Mouse (Mus musculus) ES-E14 (cell line): ENCODE measurements around the gene Tmem120b. TPM values are rescaled to one million over a fixed set of nuclear protein-coding genes. Genes with fewer than 3 reads are reported as not detected.

ENCODE experiments used
- DNase-seq: peaks from one replicate; pipeline ENCODE4 v3.0.0-alpha.2; 2013; ENCODE audit warnings: low read depth, low spot score
- H3K27ac ChIP-seq: 2 replicates; pipeline ENCODE4 v1.5.1; 2012; ENCODE audit warnings: low read depth, mild to moderate bottlenecking, low read length, moderate library complexity, mixed read lengths; ENCODE audit not compliant: poor library complexity, insufficient read depth, severe bottlenecking
- H3K36me3 ChIP-seq: 2 replicates; pipeline ENCODE4 v1.6.1; 2012; ENCODE audit warnings: mild to moderate bottlenecking, low read length, moderate library complexity, mixed read lengths; ENCODE audit not compliant: control insufficient read depth, poor library complexity, insufficient read depth, severe bottlenecking
- H3K4me1 ChIP-seq, 2 experiments: fragments of 150-350 bp in 1 of 2; sonication (generic) in 1 of 2; 2 replicates each; pipeline ENCODE4 v1.6.1; 2012; ENCODE audit warnings: low read length in 2 of 2, mild to moderate bottlenecking in 1 of 2, mixed read lengths in 1 of 2; ENCODE audit not compliant: control insufficient read depth in 2 of 2, insufficient read depth in 2 of 2, poor library complexity in 1 of 2
- H3K4me3 ChIP-seq, 2 experiments: fragments of 150-350 bp in 1 of 2; sonication (generic) in 1 of 2; 2 replicates each; pipeline ENCODE4 v1.5.1; 2012; ENCODE audit warnings: low read length in 2 of 2, low read depth in 1 of 2, mild to moderate bottlenecking in 1 of 2, mixed read lengths in 1 of 2; ENCODE audit not compliant: insufficient read depth in 1 of 2, poor library complexity in 1 of 2, severe bottlenecking in 1 of 2
- H3K9ac ChIP-seq: 2 replicates; pipeline ENCODE4 v1.6.1; 2012; ENCODE audit warnings: low read depth, mild to moderate bottlenecking, low read length, mixed read lengths; ENCODE audit not compliant: poor library complexity, insufficient read depth, severe bottlenecking
- H3K9me3 ChIP-seq: fragments of 150-350 bp; sonication (generic); 2 replicates; pipeline ENCODE4 v1.6.1; 2012; ENCODE audit warnings: low read depth, mild to moderate bottlenecking, low read length; ENCODE audit not compliant: control insufficient read depth, insufficient read depth
- CHD2 ChIP-seq: IDR thresholded peaks from 2 replicates; pipeline ENCODE4 v1.6.1; 2014; ENCODE audit warnings: mild to moderate bottlenecking, low read depth, low read length, inconsistent platforms
- HCFC1 ChIP-seq: IDR thresholded peaks from 2 replicates; pipeline ENCODE4 v1.6.1; 2012; ENCODE audit warnings: low read length, inconsistent platforms, borderline replicate concordance; ENCODE audit not compliant: insufficient read depth
- MAFK ChIP-seq: IDR thresholded peaks from 2 replicates; pipeline ENCODE4 v1.6.1; 2014; ENCODE audit warnings: mild to moderate bottlenecking, low read depth, low read length, inconsistent platforms; ENCODE audit not compliant: insufficient read depth
- ZC3H11A ChIP-seq: IDR thresholded peaks from 2 replicates; pipeline ENCODE4 v1.6.1; 2012; ENCODE audit warnings: low read depth, mild to moderate bottlenecking, inconsistent platforms, low read length, borderline replicate concordance
- ZNF384 ChIP-seq: IDR thresholded peaks from 2 replicates; pipeline ENCODE4 v1.6.1; 2012; ENCODE audit warnings: low read depth, low read length, inconsistent platforms
- in situ Hi-C, 2 experiments: fragments of 600-800 bp; cut with MboI; formaldehyde crosslinking; loops; one replicate each; pipeline ENCODE4 v1.15.1; 2025; ENCODE audit warnings: low sequenced_read_pairs in 2 of 2, inconsistent platforms in 1 of 2; ENCODE audit not compliant: unreplicated experiment in 2 of 2
- total RNA-seq: library from RNA; depleted of rRNA; stranded (reverse); fragments of 300-350 nt; gene quantifications from 2 replicates; pipeline ENCODE4 v1.2.3, GENCODE M21; 2012

Gene Tmem120b
- total RNA-seq, 1 experiment = 21.9 TPM

DNA sequence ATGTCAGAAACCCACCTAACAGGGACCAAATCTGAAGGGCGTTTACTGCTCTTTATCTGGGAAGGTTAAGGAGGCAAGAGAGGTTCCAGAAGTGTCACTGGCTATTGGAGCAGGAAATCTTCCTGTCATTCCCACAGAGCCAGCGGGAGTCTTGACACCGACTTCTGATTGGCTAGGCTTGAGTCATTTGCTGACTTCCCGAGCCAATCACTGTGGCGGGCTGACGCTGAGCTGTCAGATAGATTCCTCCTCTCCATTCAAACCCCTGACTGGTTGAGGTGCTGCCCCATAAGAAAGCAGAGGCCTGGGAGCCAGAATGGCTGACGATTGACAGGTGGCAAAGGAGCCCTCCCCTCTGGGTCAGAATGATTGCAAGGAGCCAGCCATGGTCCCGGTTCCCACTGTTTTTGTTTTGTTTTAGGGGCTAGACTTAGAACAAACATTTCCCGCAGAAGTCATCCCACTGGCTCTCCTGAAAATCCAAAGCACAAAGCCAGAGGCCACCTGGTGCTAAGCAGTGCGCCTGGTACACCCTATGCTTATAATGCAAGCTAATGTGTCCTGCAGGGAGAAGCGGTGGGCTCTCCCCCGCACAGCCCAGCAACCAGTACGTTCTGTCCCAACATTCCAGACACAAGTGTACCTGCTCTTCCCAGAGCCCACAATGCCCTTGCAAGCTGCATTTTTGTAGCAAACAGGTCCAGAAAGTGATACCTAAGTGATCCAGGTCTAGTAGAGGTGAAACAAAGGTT lies 41.4 kb downstream of the Tmem120b start:
- in situ Hi-C loops = no loop called here
- Histone ChIP-seq H3K36me3 (no peaks in the 10 kb centered on the region; the same call in 1 of the 2 replicates), H3K9ac (no peak overlapping the region), H3K27ac (no peak overlapping the region), H3K4me1 (0 out of 4 replicates have a peak, but pooled peaks cover 0 to 2% of the 10 kb centered on the region in 2 experiments), H3K4me3 (no peak overlapping the region), H3K9me3 (no peaks in the 10 kb centered on the region)
- DNase-seq = no peak
- no peak for TF ChIP-seq HCFC1

DNA sequence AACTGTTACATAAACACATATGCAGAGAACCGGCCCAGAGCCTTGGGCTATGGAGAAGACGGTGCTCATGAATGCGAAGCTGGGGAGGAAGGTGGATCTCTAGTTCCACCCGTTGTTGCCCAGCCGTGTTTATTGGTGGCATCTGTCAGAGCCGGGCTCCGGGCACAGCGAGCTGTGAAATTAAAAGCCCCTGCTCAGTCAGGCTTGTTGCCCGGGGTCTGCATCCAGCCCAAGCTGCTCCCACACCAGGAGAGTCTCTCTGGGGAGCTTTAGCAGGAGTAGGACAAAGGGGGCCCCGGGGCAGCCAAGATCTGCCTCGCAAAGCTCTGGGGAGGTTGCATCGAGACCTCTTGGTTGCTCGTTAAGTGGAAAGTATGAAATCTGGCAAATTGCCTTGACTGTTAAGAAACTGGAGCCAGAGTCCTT lies 42.1 kb downstream of the Tmem120b start:
- TF ChIP-seq HCFC1 = no peak
- TF ChIP-seq ZC3H11A = no peak
- TF ChIP-seq ZNF384 = no peak
- no peak for TF ChIP-seq MAFK
- TF ChIP-seq CHD2 = no peak
- H3K9ac ChIP-seq = no peak overlapping the region
- H3K9me3 ChIP-seq = no peaks in the 10 kb centered on the region
- no peak overlapping the region for H3K4me3 ChIP-seq
- in situ Hi-C loops = no loop called here
- no peak overlapping the region for H3K27ac ChIP-seq
- H3K36me3 ChIP-seq = no peaks in the 10 kb centered on the region; the same call in 1 of the 2 replicates
- 0 out of 4 replicates have a peak, but pooled peaks cover 0 to 2% of the 10 kb centered on the region in 2 experiments for H3K4me1 ChIP-seq
- DNase-seq = no peak

DNA sequence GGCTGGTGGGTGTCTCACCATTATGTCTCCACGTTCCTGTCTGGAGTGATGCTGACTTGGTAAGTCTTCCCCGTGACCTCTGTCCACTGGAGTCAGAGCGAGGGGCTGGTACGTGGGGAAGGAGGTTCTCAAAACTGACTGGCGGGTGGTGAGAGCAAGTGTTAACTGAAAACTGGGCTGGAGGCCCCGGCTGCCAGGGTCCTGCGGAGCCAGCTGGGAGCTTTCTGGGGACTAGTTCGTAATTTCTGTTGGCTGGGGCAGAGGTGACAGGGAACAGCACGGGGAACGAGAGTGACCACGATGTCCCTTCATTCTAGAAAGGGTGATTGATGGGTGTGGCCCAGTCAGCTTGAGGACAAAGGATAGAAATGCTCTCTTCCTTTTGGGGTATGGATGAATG lies 45.9 kb downstream of the Tmem120b start:
- Histone ChIP-seq H3K27ac (no peak overlapping the region), H3K9me3 (no peaks in the 10 kb centered on the region), H3K4me1 (peaks cover 0 to 2% of the 10 kb centered on the region in 2 experiments; a peak in 1 of 4 replicates), H3K36me3 (no peaks in the 10 kb centered on the region; the same call in 1 of the 2 replicates), H3K4me3 (no peak overlapping the region), H3K9ac (no peak overlapping the region)
- in situ Hi-C loops = no loop called here
- TF ChIP-seq MAFK (no peak), ZC3H11A (no peak), CHD2 (no peak), ZNF384 (no peak), HCFC1 (no peak)
- no peak for DNase-seq

DNA sequence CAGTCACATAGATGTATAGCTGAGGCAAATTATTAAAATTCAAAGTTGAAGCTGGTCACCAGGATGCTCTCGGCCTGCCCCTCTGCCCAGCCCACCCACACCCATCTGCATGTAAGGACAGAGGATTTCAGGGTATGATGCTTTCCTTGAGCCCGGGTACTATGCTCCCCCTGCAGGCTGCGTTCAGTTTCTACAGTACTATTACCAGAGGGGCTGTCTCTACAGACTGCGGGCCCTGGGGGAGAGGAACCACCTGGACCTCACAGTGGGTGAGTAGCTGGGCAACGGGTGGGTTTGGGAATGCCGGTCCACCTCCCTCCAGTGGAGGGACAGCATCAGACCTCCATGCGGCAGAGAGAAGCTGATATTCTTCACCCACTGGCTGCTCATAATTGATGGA lies 46.7 kb downstream of the Tmem120b start:
- Histone ChIP-seq H3K27ac (no peak overlapping the region), H3K4me3 (no peak overlapping the region), H3K36me3 (no peaks in the 10 kb centered on the region; the same call in 1 of the 2 replicates), H3K9ac (no peak overlapping the region), H3K4me1 (peaks cover 2 to 5% of the 10 kb centered on the region in 2 experiments; a peak in 2 of 4 replicates), H3K9me3 (no peaks in the 10 kb centered on the region)
- in situ Hi-C loops = no loop called here
- DNase-seq = no peak
- TF ChIP-seq CHD2 = no peak
- no peak for TF ChIP-seq MAFK
- no peak for TF ChIP-seq HCFC1
- no peak for TF ChIP-seq ZC3H11A
- TF ChIP-seq ZNF384 = no peak
